Mouse (Mus musculus) kidney, postnatal 14 days (tissue): ENCODE measurements at regions not wholly inside any gene's neighbourhood (a gene's known extent, or its start where the extent isn't known, plus 50 kb on each side); places are given as distances from the start of the nearest gene placed in this dataset.
"Not testable (repeated sequence)": the region's sequence is repeated elsewhere in the genome, so short reads cannot be mapped to it uniquely, and the experiment has no call there.

Experiments
- DNase-seq: peaks from one replicate; pipeline ENCODE4 v3.0.0; 2022; ENCODE audit warnings: mixed read lengths

- DNase-seq: no peak
These were observed 210.3 kb downstream of the Trim29 start for GRCm38 (mm10) chr9:43520931-43521330.

GRCm38 (mm10) chr9:43524947-43525565, 214.4 kb downstream of the Trim29 start:
- peak; percentile 13 for DNase-seq

GRCm38 (mm10) chr9:43532187-43532586, 211.6 kb upstream of the Nectin1 start:
- no peak for DNase-seq

- DNase-seq: no peak
These were observed 207.8 kb upstream of the Nectin1 start for GRCm38 (mm10) chr9:43535967-43536366.

GRCm38 (mm10) chr9:43537121-43537520, 206.7 kb upstream of the Nectin1 start:
- DNase-seq: no peak

GRCm38 (mm10) chr9:43540131-43540530, 203.7 kb upstream of the Nectin1 start:
- no peak for DNase-seq

GRCm38 (mm10) chr9:43541234-43541633, 202.6 kb upstream of the Nectin1 start:
- peak; percentile 65 for DNase-seq

- DNase-seq: no peak
These were observed 201.6 kb upstream of the Nectin1 start for GRCm38 (mm10) chr9:43542077-43542654.

GRCm38 (mm10) chr9:43545081-43545565, 198.7 kb upstream of the Nectin1 start:
- DNase-seq: peak; percentile 34

GRCm38 (mm10) chr9:43548883-43549282, 194.9 kb upstream of the Nectin1 start:
- no peak for DNase-seq

GRCm38 (mm10) chr9:43549293-43549692, 194.5 kb upstream of the Nectin1 start:
- DNase-seq: no peak

- not testable (repeated sequence) for DNase-seq
These were observed 191.0 kb upstream of the Nectin1 start for GRCm38 (mm10) chr9:43552758-43553157.

- no peak for DNase-seq
These were observed 181.8 kb upstream of the Nectin1 start for GRCm38 (mm10) chr9:43562016-43562415.

GRCm38 (mm10) chr9:43564239-43564906, 179.4 kb upstream of the Nectin1 start:
- DNase-seq: no peak

GRCm38 (mm10) chr9:43568851-43569250, 174.9 kb upstream of the Nectin1 start:
- no peak for DNase-seq

GRCm38 (mm10) chr9:43571086-43571485, 172.7 kb upstream of the Nectin1 start:
- DNase-seq: no peak

GRCm38 (mm10) chr9:43575659-43576058, 168.1 kb upstream of the Nectin1 start:
- no peak for DNase-seq

GRCm38 (mm10) chr9:43580653-43581052, 163.1 kb upstream of the Nectin1 start:
- DNase-seq: no peak

GRCm38 (mm10) chr9:43585616-43586015, 158.2 kb upstream of the Nectin1 start:
- DNase-seq: no peak

GRCm38 (mm10) chr9:43593236-43593635, 150.5 kb upstream of the Nectin1 start:
- peak; percentile 8 for DNase-seq

- no peak for DNase-seq
These were observed 149.0 kb upstream of the Nectin1 start for GRCm38 (mm10) chr9:43594814-43595213.

GRCm38 (mm10) chr9:43595461-43595860, 148.3 kb upstream of the Nectin1 start:
- DNase-seq: no peak

- no peak for DNase-seq
These were observed 143.4 kb upstream of the Nectin1 start for GRCm38 (mm10) chr9:43600396-43600795.

GRCm38 (mm10) chr9:43617632-43618031, 126.2 kb upstream of the Nectin1 start:
- no peak for DNase-seq
